Mouse (Mus musculus): ENCODE results near the gene Gm5741. TPM values are rescaled to one million over a fixed set of nuclear protein-coding genes. Genes with fewer than 3 reads are reported as not detected.

Gm5741 gene
- polyA plus RNA-seq, 1 experiment from 2014 or later = 0.76 TPM

GRCm38 (mm10) chr8:85072364-85072929 is 4.7 kb upstream of the Gm5741 start:
- Histone ChIP-seq H3K27ac (peak overlapping the region; percentile 96; the same call in 1 of the 2 replicates), H3K36me3 (peaks cover 39% of the 10 kb centered on the region), H3K27me3 (no peaks in the 10 kb centered on the region), H3K9me3 (no peaks in the 10 kb centered on the region), H3K4me1 (peaks cover 14% of the 10 kb centered on the region), H3K4me3 (peak overlapping the region; percentile 95), H3K9ac (peak overlapping the region; percentile 88), H3K4me2 (replicated peaks) (peak overlapping the region; percentile 78)
- WGBS = 36% methylated on average over 9 of the region's 9 CpGs
- ATAC-seq (ENCODE audit: low FRiP score, low read depth) = peak; percentile 18; the same call in 1 of the 2 replicates

DNA sequence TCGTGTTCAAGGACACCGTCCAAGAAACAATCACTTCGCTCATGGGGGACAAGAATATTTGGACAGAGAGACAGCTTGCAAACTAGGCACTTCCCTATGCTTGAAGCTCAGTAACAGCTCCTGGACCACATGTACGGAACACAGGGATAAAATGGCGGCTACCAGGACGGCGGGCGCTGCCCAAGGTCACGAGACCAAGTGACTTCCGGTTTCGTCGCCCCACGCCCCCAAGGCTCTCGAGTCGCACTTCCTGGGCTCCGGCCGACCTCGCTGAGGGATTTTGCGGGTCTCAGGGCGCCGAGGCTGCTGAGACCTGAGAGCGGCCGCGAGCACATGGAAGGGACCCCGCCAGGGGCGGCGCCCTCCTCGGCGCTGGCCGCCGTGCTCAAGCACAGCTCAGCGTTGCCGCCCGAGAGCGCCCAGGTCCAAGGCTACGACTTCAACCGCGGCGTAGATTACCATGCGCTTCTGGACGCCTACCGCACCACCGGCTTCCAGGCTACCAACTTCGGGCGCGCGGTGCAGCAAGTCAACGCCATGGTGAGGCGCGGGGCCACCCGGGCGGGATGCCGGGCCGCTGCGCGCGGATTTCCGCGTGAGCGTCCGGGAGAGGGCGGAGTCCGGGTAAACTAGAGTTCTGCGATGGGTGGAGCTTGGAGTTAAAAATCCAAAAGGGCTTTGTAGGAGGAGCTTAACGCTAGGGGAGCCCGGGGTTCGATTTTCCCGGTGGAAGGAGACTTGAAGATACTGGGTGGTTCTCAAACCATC is 3.9 kb upstream of the Gm5741 start, which contains the start of gene Dhps:
Dhps (plus strand) TSS at position 244 of the 768 bp plus-strand sequence.
- Histone ChIP-seq H3K4me3 (peak within 1 kb of the TSS; percentile 95), H3K27ac (peak within 1 kb of the TSS; percentile 96), H3K36me3 (peaks cover 39% of the 10 kb centered on the region), H3K27me3 (no peaks in the 10 kb centered on the region), H3K4me1 (peaks cover 14% of the 10 kb centered on the region), H3K9me3 (no peaks in the 10 kb centered on the region), H3K4me2 (replicated peaks) (peak within 1 kb of the TSS; percentile 78), H3K9ac (peak within 1 kb of the TSS; percentile 88)
- WGBS = under 1% methylated on average over 68 of the region's 68 CpGs
- ATAC-seq (ENCODE audit: low FRiP score, low read depth) = peak; percentile 91

GRCm38 (mm10) chr8:85071041-85071440 is 3.3 kb upstream of the Gm5741 start:
- Histone ChIP-seq H3K27ac (peak overlapping the region; percentile 96; the same call in 1 of the 2 replicates), H3K27me3 (no peaks in the 10 kb centered on the region), H3K4me3 (peak overlapping the region; percentile 95), H3K9me3 (no peaks in the 10 kb centered on the region), H3K4me1 (peaks cover 14% of the 10 kb centered on the region), H3K36me3 (peaks cover 39% of the 10 kb centered on the region), H3K4me2 (replicated peaks) (peak overlapping the region; percentile 78), H3K9ac (peak overlapping the region; percentile 88; the same call in 1 of the 2 replicates)
- WGBS = 83% methylated on average over 5 of the region's 5 CpGs
- no peak for ATAC-seq (ENCODE audit: low FRiP score, low read depth)

- Histone ChIP-seq H3K27me3 (no peaks in the 10 kb centered on the region), H3K4me1 (peaks cover 5% of the 10 kb centered on the region), H3K36me3 (peaks cover 34% of the 10 kb centered on the region), H3K9ac (no peak overlapping the region), H3K4me2 (replicated peaks) (no peak overlapping the region), H3K27ac (no peak overlapping the region), H3K9me3 (no peaks in the 10 kb centered on the region), H3K4me3 (no peak overlapping the region)
- 93% methylated on average over 2 of the region's 2 CpGs for WGBS
- ATAC-seq (ENCODE audit: low FRiP score, low read depth) = no peak
Measured at GRCm38 (mm10) chr8:85067155-85067554, 627 bp downstream of the Gm5741 start.

- H3K27ac ChIP-seq = no peak overlapping the region
- 24% methylated on average over 2 of the region's 2 CpGs for WGBS
- H3K9ac ChIP-seq = no peak overlapping the region
- H3K4me3 ChIP-seq = no peak overlapping the region
- no peaks in the 10 kb centered on the region for H3K27me3 ChIP-seq
- H3K4me1 ChIP-seq = peaks cover 10% of the 10 kb centered on the region
- no peaks in the 10 kb centered on the region for H3K9me3 ChIP-seq
- no peak overlapping the region for H3K4me2 ChIP-seq (replicated peaks)
- H3K36me3 ChIP-seq = peaks cover 35% of the 10 kb centered on the region
- no peak for ATAC-seq (ENCODE audit: low FRiP score, low read depth)
Measured at GRCm38 (mm10) chr8:85065213-85065612, 2.6 kb downstream of the Gm5741 start.

DNA sequence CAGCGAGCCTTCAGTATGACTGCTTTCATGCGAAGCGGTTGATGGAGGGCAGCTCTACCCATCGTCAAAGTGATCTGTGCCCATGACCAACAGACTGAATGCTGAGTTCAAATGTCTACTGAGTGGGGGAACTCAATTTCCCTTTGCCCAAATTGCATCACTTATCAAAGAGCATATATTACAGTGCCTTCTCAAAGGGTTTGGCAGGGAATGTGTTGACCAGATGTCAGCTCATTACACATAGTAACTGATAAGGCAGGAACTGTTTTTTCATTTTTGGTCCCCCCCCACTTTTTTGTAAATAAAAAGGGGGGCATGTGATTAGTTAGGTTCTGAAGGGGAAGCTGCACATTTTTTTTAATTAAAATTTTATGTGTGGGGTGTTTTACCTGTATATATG is 5.2 kb downstream of the Gm5741 start:
- Histone ChIP-seq H3K27ac (no peak overlapping the region), H3K36me3 (peaks cover 36% of the 10 kb centered on the region), H3K27me3 (no peaks in the 10 kb centered on the region), H3K4me1 (peaks cover 11% of the 10 kb centered on the region), H3K4me3 (no peak overlapping the region), H3K9ac (no peak overlapping the region), H3K9me3 (no peaks in the 10 kb centered on the region), H3K4me2 (replicated peaks) (no peak overlapping the region)
- ATAC-seq (ENCODE audit: low FRiP score, low read depth) = no peak
- 95% methylated on average over 4 of the region's 4 CpGs for WGBS

GRCm38 (mm10) chr8:85059879-85060616 is 7.7 kb downstream of the Gm5741 start, which contains the start of gene Fbxw9:
Fbxw9 (plus strand) TSS chr8:85060055.
- Histone ChIP-seq H3K4me1 (peaks cover 11% of the 10 kb centered on the region), H3K9me3 (no peaks in the 10 kb centered on the region), H3K36me3 (peaks cover 42% of the 10 kb centered on the region), H3K27me3 (no peaks in the 10 kb centered on the region), H3K4me2 (replicated peaks) (peak within 1 kb of the TSS; percentile 83), H3K27ac (no peak within 1 kb of the TSS), H3K4me3 (peak within 1 kb of the TSS; percentile 86), H3K9ac (peak within 1 kb of the TSS; percentile 85)
- ATAC-seq (ENCODE audit: low FRiP score, low read depth) = peak; percentile 91
- WGBS = under 1% methylated on average over 52 of the region's 53 CpGs

GRCm38 (mm10) chr8:85057367-85057766 is 10.4 kb downstream of the Gm5741 start:
- 77% methylated on average over 7 of the region's 7 CpGs for WGBS
- no peak overlapping the region for H3K4me3 ChIP-seq
- peaks cover 11% of the 10 kb centered on the region for H3K4me1 ChIP-seq
- no peaks in the 10 kb centered on the region for H3K9me3 ChIP-seq
- ATAC-seq (ENCODE audit: low FRiP score, low read depth) = no peak
- H3K27ac ChIP-seq = no peak overlapping the region
- no peaks in the 10 kb centered on the region for H3K27me3 ChIP-seq
- H3K4me2 ChIP-seq (replicated peaks) = no peak overlapping the region
- H3K9ac ChIP-seq = no peak overlapping the region
- peaks cover 58% of the 10 kb centered on the region for H3K36me3 ChIP-seq

- Histone ChIP-seq H3K4me1 (peaks cover 13% of the 10 kb centered on the region), H3K27ac (no peak overlapping the region), H3K9ac (no peak overlapping the region), H3K4me3 (no peak overlapping the region), H3K4me2 (replicated peaks) (no peak overlapping the region), H3K9me3 (no peaks in the 10 kb centered on the region), H3K36me3 (peaks cover 87% of the 10 kb centered on the region), H3K27me3 (no peaks in the 10 kb centered on the region)
- 93% methylated on average over 6 of the region's 6 CpGs for WGBS
- no peak for ATAC-seq (ENCODE audit: low FRiP score, low read depth)
Measured at GRCm38 (mm10) chr8:85043619-85044018, 24.2 kb downstream of the Gm5741 start.

GRCm38 (mm10) chr8:85037681-85038531 is 29.9 kb downstream of the Gm5741 start:
- Histone ChIP-seq H3K4me1 (peaks cover 28% of the 10 kb centered on the region), H3K4me3 (peak overlapping the region; percentile 86), H3K9me3 (no peaks in the 10 kb centered on the region), H3K36me3 (peaks cover 43% of the 10 kb centered on the region), H3K27me3 (no peaks in the 10 kb centered on the region), H3K9ac (peak overlapping the region; percentile 95), H3K27ac (peak overlapping the region; percentile 100), H3K4me2 (replicated peaks) (peak overlapping the region; percentile 93)
- ATAC-seq (ENCODE audit: low FRiP score, low read depth) = 0 out of 2 replicates have a peak, but pooled peaks have one; percentile 1
- under 1% methylated on average over 57 of the region's 57 CpGs for WGBS

- ATAC-seq (ENCODE audit: low FRiP score, low read depth) = peak; percentile 58; the same call in 1 of the 2 replicates
- no peaks in the 10 kb centered on the region for H3K9me3 ChIP-seq
- peak overlapping the region; percentile 95 for H3K9ac ChIP-seq
- peaks cover 45% of the 10 kb centered on the region for H3K36me3 ChIP-seq
- H3K4me3 ChIP-seq = peak overlapping the region; percentile 86
- peak overlapping the region; percentile 93 for H3K4me2 ChIP-seq (replicated peaks)
- WGBS = under 1% methylated on average over 14 of the region's 14 CpGs
- no peaks in the 10 kb centered on the region for H3K27me3 ChIP-seq
- H3K4me1 ChIP-seq = peaks cover 28% of the 10 kb centered on the region
- peak overlapping the region; percentile 100 for H3K27ac ChIP-seq
Measured at GRCm38 (mm10) chr8:85037366-85037680, 30.5 kb downstream of the Gm5741 start.
